Mouse (Mus musculus): Measurements from ENCODE around the gene Ccl7. TPM values are rescaled to one million over a fixed set of nuclear protein-coding genes. Genes with fewer than 3 reads are reported as not detected.

Ccl7 gene
- polyA plus RNA-seq, 1 experiment from 2014 or later: 5.4 TPM

- Histone ChIP-seq H3K27me3 (no peaks in the 10 kb centered on the region), H3K36me3 (no peaks in the 10 kb centered on the region), H3K9ac (no peak overlapping the region), H3K4me1 (no peaks in the 10 kb centered on the region), H3K4me2 (no peak overlapping the region), H3K4me3 (no peak overlapping the region), H3K27ac (no peak overlapping the region), H3K9me3 (no peaks in the 10 kb centered on the region)
- WGBS: 63% methylated on average over 3 of the region's 3 CpGs
- no peak for ATAC-seq (ENCODE audit: insufficient number of reproducible peaks, low FRiP score, low TSS enrichment, low read depth)
Observed at GRCm38 (mm10) chr11:82072984-82073383, 27.5 kb downstream of the Ccl7 start.

GRCm38 (mm10) chr11:82073686-82074085 lies 28.2 kb downstream of the Ccl7 start:
- H3K9me3 ChIP-seq: no peaks in the 10 kb centered on the region
- no peak overlapping the region for H3K9ac ChIP-seq
- no peaks in the 10 kb centered on the region for H3K27me3 ChIP-seq
- no peak overlapping the region for H3K27ac ChIP-seq
- no peak overlapping the region for H3K4me2 ChIP-seq
- no peaks in the 10 kb centered on the region for H3K4me1 ChIP-seq
- H3K36me3 ChIP-seq: no peaks in the 10 kb centered on the region
- ATAC-seq (ENCODE audit: insufficient number of reproducible peaks, low FRiP score, low TSS enrichment, low read depth): no peak
- 81% methylated on average over 3 of the region's 3 CpGs for WGBS
- no peak overlapping the region for H3K4me3 ChIP-seq

DNA sequence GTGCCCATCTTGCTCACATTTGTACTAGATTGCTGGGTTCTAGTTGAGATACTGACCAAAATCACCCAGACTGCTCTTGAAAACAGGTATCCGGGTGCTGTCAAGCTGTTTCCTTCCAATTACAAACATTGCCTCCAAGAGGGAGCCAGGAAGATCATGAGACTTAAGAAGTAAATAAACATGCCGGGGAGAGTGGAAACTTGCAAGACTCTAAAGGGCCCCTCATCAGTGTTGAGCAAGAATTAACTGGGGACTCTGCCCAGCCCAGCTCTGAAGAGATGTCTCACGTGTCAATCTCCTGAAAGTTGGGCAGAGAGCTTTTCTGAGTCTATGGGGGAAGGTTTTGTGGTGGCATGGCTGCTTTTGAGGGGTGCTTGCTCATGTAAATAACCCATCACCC lies 31.5 kb downstream of the Ccl7 start:
- Histone ChIP-seq H3K4me3 (no peak overlapping the region), H3K27me3 (no peaks in the 10 kb centered on the region), H3K4me1 (no peaks in the 10 kb centered on the region), H3K27ac (no peak overlapping the region), H3K9ac (no peak overlapping the region), H3K9me3 (no peaks in the 10 kb centered on the region), H3K4me2 (no peak overlapping the region), H3K36me3 (no peaks in the 10 kb centered on the region)
- ATAC-seq (ENCODE audit: insufficient number of reproducible peaks, low FRiP score, low TSS enrichment, low read depth): no peak
- WGBS: 50% methylated on average over 3 of the region's 3 CpGs

DNA sequence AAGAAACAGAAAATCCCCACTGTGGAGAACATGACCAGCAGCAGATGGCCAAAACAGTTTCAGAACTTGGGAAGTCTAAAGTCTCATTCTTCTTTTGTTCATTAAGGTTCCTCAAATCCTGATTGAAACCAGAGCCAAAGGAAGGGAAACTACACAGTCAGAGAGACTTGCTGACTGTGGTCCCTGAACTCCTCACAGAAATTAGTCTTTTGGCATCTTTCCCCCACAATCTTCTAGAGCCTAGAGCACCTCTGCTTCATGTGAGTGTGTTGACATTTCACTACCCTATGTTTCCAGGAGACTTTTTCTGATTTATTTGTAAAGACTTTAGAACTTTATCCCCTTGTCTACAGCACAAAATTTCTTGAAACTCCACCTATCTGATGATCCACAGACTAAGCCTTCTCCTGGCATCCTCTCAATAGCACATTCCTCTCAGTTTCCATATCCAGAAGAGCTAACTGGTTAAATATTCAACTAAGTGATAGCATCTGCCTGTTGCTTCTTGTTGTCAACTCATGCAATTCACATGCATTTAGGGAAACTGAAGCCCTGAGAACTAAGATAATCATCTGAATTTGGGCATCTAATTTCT lies 32.7 kb downstream of the Ccl7 start:
- H3K27ac ChIP-seq: no peak overlapping the region
- ATAC-seq (ENCODE audit: insufficient number of reproducible peaks, low FRiP score, low TSS enrichment, low read depth): no peak
- H3K4me1 ChIP-seq: no peaks in the 10 kb centered on the region
- H3K4me3 ChIP-seq: no peak overlapping the region
- no peaks in the 10 kb centered on the region for H3K27me3 ChIP-seq
- no peak overlapping the region for H3K4me2 ChIP-seq
- H3K9me3 ChIP-seq: no peaks in the 10 kb centered on the region
- H3K9ac ChIP-seq: no peak overlapping the region
- no peaks in the 10 kb centered on the region for H3K36me3 ChIP-seq

- no peak overlapping the region for H3K4me3 ChIP-seq
- no peaks in the 10 kb centered on the region for H3K4me1 ChIP-seq
- H3K4me2 ChIP-seq: no peak overlapping the region
- 83% methylated on average over 3 of the region's 3 CpGs for WGBS
- no peak overlapping the region for H3K27ac ChIP-seq
- H3K36me3 ChIP-seq: no peaks in the 10 kb centered on the region
- H3K9ac ChIP-seq: no peak overlapping the region
- ATAC-seq (ENCODE audit: insufficient number of reproducible peaks, low FRiP score, low TSS enrichment, low read depth): no peak
- H3K27me3 ChIP-seq: no peaks in the 10 kb centered on the region
- H3K9me3 ChIP-seq: no peaks in the 10 kb centered on the region
Observed at GRCm38 (mm10) chr11:82080865-82081264, 35.4 kb downstream of the Ccl7 start.

- 86% methylated on average over 3 of the region's 3 CpGs for WGBS
- no peaks in the 10 kb centered on the region for H3K9me3 ChIP-seq
- H3K27me3 ChIP-seq: no peaks in the 10 kb centered on the region
- H3K9ac ChIP-seq: no peak overlapping the region
- H3K4me2 ChIP-seq: no peak overlapping the region
- no peak for ATAC-seq (ENCODE audit: insufficient number of reproducible peaks, low FRiP score, low TSS enrichment, low read depth)
- H3K27ac ChIP-seq: no peak overlapping the region
- no peak overlapping the region for H3K4me3 ChIP-seq
- H3K36me3 ChIP-seq: no peaks in the 10 kb centered on the region
- no peaks in the 10 kb centered on the region for H3K4me1 ChIP-seq
Observed at GRCm38 (mm10) chr11:82084360-82084759, 38.8 kb downstream of the Ccl7 start.

Other genes starting within 250 kb of the Ccl7 start
- gene 5530401A14Rik, start 185.0 kb upstream of the Ccl7 start, polyA plus RNA-seq (2015; fragmentation: Nextera tagmentation; extraction: Ambion mirVana): not detected in 2 replicates
- 0.17 and 0.51 TPM in 2 replicates for gene Asic2, start 77.3 kb upstream of the Ccl7 start, polyA plus RNA-seq (2015; fragmentation: Nextera tagmentation; extraction: Ambion mirVana)
- gene Ccl2, start 10.1 kb upstream of the Ccl7 start, polyA plus RNA-seq (2015; fragmentation: Nextera tagmentation; extraction: Ambion mirVana): 6.5 and 8.0 TPM in 2 replicates
- not detected in 2 replicates for gene Gm17268, start 7.2 kb upstream of the Ccl7 start, polyA plus RNA-seq (2015; fragmentation: Nextera tagmentation; extraction: Ambion mirVana)
- 6.0 and 8.4 TPM in 2 replicates for gene Ccl11, start 12.1 kb downstream of the Ccl7 start, polyA plus RNA-seq (2015; fragmentation: Nextera tagmentation; extraction: Ambion mirVana)
- 6.3 TPM in 2 replicates for gene Ccl12, start 56.1 kb downstream of the Ccl7 start, polyA plus RNA-seq (2015; fragmentation: Nextera tagmentation; extraction: Ambion mirVana)
- not detected in 2 replicates for gene Ccl8, start 69.5 kb downstream of the Ccl7 start, polyA plus RNA-seq (2015; fragmentation: Nextera tagmentation; extraction: Ambion mirVana)

Measured in limb, embryonic 15.5 days (tissue).